Mouse (Mus musculus): ENCODE measurements around the gene Ppp2r5c. TPM values are rescaled to one million over a fixed set of nuclear protein-coding genes. Genes with fewer than 3 reads are reported as not detected.

Ppp2r5c gene
- polyA plus RNA-seq (2012; rRNA removed), result 43.6 and 48.0 TPM in 2 replicates

DNA sequence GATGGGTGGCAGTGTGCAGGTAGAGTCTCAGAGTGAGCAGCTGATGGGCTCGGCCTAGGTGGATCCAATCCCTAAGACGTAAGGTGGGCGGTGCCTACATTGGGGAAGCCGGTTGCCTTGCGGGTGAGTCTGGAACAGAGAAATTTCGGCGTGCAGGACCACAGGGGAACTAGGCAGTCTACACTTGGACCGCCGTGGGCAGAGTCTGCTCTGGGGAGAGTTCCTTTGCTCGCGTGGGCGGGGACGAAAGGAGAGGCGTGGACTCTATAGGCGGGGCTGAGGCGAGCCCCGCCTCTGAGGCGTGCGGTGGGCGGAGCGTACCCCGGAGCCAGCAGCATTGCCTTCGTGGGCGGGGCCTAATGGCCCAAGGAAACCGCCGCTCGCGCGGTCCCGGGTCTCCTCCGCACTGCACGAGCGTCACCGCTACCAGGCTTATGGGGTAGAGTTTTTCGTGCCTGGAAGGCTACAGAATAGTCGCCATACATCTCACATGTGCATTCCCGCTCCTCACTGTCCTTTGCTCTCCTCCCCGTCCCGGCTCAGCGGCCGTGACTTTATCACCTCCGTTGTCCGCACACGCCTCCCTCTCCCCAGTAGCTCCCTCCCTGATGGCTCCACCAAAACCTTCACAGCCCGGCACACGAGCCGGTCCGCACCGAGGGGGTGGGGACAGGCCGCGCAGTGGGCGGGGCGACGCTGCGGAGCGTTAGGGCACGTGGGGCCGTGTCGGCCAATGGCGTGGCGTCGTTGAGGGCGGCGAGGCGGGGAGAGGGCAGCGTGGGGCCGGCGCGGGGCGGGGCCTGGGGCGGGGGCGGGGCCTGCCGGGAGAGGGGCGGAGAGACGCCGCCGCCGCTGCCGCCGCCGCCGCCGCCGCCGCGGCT is at the start of gene Ppp2r5c:
Gene Ppp2r5c, plus strand, starts transcription at position 831 of the 881 bp plus-strand sequence.
- under 1% methylated on average over 72 of the region's 86 CpGs for WGBS
- peak; percentile 68 for DNase-seq (ENCODE audit: low read depth, low spot score)

DNA sequence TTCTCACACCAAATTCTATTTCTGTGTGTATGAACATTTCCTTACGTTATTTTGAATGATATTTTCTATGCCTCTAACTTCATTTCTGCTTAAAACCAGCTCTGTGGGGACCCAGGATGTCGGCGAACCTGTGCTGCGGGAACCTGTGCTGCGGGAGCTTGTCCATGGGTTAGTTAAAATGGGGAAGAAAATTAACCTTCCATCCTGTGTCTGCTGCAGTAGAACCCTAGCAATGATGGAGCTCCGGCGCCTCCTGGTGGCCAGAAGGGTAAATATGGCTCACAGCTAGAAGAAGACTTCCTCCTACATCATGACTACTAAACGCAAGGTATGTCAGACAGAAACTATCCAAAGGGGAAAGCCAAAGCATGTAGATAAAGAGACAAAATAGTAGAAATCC is 48.6 kb upstream of the Ppp2r5c start:
- DNase-seq (ENCODE audit: low read depth, low spot score), result no peak
- 22% methylated on average over 8 of the region's 8 CpGs for whole genome bisulfite sequencing

DNA sequence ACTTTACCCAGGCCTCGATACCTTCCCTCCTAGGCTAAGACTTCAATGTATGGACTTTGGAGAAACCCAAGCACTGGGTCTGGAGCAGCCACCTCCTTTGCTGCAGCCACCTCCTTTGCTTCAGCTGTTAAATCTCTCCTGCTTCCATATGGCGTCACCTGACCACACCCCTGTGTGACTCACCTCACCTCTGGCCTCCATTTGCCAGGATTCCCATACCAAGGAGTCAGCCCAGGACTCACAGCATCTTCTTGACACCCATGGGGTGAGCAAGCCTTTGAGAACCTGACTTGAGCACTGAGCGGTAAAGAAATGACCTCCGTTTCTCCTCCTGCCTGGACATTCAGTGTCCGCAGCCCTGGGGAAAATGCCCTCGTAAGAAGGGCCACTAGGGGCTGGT is 47.8 kb upstream of the Ppp2r5c start:
- WGBS, result 76% methylated on average over 6 of the region's 6 CpGs
- no peak for DNase-seq (ENCODE audit: low read depth, low spot score)

DNA sequence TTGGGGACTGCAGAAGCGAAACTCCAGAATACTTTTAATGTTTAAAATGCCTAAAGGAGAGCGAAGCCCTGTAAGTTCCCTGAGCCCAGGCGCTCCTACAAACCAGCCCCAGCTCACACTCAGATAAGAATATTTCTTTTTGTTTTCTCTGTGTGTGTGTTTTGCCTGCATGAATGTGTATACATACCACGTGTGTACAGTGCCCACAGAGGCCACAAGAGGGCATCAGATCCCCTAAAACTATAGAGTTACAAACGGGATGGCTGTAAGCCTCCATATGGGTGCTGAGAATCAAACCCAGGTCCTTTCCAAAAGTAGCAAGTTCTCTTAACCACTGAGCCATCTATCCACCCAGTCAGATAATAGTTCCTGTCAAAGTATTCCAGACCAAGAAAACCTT is 46.0 kb upstream of the Ppp2r5c start:
- no peak for DNase-seq (ENCODE audit: low read depth, low spot score)
- WGBS, result 84% methylated on average over 5 of the region's 5 CpGs

DNA sequence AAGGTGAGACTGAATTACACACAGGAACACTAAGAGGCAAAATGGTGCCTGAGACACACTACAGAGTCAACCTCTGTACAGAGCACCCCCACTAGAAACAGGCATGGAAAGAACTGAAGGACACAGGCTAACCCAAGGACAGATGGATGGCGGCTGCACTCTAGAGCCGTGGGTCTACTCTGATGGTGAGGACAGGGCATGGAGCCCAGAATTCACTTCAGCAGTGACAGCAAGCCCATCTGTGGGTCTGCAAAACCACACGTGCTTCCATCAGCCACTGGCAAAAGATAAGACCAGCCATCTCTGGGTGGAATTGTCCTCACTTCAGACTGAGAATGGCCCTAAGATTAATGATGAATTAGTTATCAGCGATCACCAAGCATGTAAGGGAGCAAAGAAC is 45.0 kb upstream of the Ppp2r5c start:
- no peak for DNase-seq (ENCODE audit: low read depth, low spot score)
- 83% methylated on average over 4 of the region's 4 CpGs for WGBS

DNA sequence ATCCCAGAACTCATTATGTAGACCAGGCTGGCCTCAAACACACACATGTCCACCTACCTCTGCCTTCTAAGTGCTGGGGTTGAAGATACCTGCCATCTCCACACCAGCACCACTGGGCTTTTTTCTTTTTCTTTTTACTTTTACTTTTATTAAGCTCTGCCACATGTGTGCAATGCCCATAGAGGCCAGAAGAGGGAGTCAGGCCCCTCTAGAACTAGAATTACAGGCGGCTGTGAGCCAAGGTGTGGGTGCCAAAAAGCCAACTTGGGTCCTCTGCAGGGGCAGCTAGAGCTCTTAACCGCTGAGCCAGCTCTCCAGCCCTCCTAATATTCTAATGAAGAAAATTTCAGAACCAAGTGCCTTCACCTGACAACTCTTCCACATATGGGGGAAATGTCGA is 30.7 kb upstream of the Ppp2r5c start:
- no peak for DNase-seq (ENCODE audit: low read depth, low spot score)
- WGBS, result 52% methylated on average over 3 of the region's 3 CpGs

DNA sequence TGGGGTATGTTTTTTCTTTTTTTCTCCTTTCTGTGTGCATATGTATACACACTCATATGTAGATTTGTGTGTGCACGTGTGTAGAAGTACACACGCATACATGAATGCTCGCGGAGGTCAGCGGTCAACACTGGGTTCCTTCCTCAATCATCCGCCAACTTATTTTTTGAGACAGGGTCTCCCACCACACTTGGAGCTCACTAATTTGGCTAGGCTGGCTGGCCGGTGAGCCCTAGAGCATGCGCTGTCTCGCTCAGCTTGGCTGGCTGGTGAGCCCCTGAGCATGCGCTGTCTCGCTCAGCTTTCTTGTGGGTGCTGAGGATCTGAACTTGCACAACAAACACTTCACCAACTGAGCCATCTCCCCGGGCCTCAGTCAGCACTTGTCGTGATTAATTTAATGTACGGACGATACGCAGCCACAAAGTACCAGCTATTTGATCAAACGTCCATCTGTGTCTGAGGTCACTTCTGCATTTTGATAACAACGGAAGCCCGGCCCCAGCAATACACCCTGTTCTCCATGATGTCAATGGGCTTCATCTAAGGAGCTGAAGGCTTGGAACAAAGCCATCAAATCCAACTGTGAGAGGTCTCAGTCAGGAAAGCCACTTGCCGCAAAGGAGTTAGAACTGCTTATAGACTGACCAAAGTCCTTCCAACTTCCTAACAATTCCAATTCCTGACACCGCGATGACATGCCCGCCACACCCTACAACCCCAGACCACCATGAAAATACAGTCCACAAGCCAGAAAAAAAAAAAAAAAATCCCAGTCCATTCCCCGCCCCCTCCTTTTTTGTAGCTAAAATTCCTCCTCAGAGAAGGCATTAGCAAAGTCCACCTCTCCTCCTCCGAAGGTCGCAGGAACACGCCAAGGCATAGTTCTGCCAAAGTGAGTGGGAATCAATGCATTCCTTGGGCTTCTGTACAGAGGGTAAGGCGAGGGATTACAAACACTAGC is 29.6 kb upstream of the Ppp2r5c start:
- DNase-seq (ENCODE audit: low read depth, low spot score), result no peak
- WGBS, result 48% methylated on average over 28 of the region's 28 CpGs

DNA sequence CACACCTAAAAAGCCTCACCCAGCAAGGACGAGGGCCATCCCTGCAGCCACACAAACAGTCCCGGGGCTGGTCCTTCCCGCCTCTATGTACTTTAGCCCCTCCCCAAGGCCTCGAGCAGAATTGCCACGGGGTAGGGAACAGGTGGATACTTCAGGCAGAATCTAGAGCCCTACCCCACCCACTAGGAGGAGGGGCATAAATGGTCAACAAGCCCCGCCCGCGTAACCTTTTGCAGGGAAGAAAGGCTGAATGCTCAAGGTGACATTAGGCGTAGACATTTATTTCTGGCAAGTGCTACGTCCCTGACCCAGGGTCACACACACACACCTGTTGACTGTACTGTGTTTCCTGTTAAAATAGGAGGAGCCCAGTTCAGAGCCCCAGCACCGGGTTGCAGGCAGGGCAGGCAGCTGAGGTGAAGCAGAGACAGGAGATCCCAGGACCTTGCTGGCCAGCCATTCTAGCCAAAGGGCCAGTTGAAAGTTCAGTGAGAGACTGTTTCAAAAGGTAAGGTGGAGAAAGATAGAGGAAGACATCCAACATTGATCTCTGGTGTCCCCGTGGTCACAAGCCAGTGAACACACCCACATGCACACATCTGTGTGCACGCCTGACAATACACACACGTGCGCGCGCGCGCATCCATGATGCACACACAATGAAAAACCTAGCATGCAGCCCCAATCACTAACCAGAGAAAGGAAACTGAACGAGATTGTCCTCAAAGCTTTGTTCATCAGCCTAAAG is 28.8 kb upstream of the Ppp2r5c start:
- DNase-seq (ENCODE audit: low read depth, low spot score), result peak; percentile 93
- 32% methylated on average over 20 of the region's 20 CpGs for WGBS

DNA sequence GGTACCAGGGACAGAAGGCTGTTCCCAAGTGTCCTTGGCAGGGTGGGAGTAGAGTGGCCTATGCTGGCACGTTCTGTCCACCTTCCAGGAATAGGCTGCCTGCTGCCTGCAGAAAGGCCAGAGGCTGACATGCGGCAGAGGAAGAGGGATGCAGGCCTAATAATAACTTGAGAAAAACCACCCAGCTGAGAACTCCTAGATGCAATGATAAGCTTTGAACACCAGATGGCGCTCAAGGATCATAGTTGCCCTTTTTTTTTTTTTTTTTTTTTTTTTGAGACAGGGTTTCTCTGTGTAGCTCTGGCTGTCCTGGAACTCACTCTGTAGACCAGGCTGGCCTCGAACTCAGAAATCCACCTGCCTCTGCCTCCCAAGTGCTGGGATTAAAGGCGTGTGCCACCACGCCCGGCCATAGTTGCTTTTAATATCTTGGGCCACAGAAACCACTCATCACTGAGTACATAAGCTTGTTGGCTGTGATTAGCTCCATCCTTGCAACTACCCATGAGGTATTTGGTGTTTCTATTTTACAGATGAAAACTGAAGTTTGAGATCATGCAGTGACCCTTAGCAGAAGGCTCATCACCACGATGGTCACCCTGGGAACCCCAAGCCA is 28.1 kb upstream of the Ppp2r5c start:
- WGBS, result 18% methylated on average over 8 of the region's 8 CpGs

DNA sequence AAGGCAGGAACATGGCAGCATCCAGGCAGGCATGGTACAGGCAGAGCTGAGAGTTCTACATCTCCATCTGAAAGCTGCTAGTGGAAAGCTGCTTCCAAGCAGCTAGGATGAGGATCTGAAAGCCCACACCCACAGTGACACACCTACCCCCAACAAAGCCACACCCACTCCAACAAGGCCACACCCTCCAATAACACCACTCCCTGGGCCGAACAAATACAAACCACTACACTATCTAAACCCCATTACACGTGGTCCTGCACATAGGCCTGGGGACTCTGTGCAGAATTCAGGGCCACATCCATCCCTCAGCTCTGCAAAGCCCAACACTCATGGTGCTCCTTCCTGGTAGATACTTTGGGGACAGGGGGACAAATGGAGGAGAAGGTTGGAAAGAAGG is 27.0 kb upstream of the Ppp2r5c start:
- 16% methylated on average over 2 of the region's 2 CpGs for WGBS

More for the DNA sequence above, 28.1 kb upstream of the Ppp2r5c start:
- no peak for DNase-seq (ENCODE audit: low read depth, low spot score)

DNA sequence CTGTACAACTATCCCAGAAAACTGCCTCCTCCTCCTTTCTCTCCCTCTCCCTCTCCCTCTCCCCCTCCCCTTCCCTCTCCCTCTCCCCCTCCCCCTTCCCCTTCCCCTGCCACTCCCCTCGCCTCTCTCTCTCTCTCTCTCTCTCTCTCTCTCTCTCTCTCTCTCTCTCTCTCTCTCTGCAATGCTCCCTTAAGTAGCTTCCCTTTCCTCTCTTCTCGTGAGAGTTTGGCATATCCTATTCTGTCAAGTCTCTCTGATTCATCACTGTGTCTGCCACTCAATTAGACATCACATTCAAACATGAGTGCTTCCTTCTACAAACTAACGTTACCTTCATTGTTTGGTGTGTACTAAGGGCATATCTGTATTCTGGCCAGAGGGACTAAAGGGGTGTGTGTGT is 25.6 kb upstream of the Ppp2r5c start:
- 78% methylated on average over 2 of the region's 3 CpGs for WGBS
- DNase-seq (ENCODE audit: low read depth, low spot score), result no peak

More for the DNA sequence above, 27.0 kb upstream of the Ppp2r5c start:
- no peak for DNase-seq (ENCODE audit: low read depth, low spot score)

DNA sequence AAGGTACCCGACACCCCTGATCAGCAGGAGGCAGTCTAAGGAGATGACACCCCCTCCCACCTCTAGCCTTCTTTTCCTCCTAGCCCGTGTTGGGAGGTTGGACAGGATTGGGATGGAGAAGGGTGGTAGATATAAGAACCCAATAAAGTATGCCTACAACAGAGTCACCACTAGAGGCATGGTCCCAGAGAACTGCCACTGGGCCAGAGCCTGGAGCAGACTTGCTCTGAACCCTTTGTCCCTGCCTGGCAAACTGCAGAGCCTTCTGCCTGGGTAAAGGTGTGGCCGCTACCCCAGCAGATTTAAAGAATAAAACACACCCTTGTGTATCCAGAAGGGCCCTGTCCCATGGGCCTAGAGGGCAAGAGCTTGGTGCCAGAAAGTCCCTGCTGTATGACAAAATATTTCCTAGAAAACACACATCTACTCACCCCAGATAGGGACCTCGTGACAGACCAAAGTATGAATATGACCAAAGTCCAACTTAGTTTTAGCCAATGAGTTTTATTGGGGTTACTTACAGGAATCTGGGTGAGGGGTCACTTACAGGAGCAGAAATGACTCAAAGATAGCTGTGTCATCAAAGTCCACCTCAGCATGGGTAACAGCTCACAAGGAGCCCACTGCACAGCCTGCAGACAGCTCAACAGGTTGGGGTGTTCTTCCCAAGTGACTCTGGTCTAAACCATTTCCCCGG is 22.8 kb upstream of the Ppp2r5c start:
- 50% methylated on average over 5 of the region's 5 CpGs for WGBS
- DNase-seq (ENCODE audit: low read depth, low spot score), result no peak

DNA sequence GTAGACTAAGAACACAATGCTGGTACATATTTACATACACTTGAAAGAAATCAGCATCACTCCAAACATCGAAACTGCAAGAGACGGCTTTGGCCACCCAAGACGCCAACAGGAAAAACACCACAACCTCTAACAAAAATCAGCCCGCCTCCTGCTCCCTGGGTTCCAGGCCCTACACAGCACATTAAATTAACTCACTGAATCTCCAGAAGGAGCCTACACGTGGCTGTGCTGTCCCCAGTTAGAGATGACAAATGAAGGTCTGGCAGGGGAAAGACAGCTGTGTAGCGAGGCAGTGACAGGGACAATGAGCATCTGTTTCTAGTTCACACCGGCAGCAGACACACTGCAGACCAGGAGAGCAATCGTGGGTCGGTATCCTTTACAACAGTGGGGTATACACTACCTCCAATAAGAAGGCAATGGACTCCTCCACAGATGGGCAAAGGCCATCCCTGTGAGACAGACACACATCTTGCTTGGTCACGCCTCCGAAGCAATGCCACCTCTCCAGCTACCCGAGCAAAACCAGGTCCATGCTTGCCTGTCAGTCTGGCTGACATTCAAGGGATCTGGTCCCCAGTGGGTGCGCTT is 20.4 kb upstream of the Ppp2r5c start:
- WGBS, result 76% methylated on average over 13 of the region's 13 CpGs

DNA sequence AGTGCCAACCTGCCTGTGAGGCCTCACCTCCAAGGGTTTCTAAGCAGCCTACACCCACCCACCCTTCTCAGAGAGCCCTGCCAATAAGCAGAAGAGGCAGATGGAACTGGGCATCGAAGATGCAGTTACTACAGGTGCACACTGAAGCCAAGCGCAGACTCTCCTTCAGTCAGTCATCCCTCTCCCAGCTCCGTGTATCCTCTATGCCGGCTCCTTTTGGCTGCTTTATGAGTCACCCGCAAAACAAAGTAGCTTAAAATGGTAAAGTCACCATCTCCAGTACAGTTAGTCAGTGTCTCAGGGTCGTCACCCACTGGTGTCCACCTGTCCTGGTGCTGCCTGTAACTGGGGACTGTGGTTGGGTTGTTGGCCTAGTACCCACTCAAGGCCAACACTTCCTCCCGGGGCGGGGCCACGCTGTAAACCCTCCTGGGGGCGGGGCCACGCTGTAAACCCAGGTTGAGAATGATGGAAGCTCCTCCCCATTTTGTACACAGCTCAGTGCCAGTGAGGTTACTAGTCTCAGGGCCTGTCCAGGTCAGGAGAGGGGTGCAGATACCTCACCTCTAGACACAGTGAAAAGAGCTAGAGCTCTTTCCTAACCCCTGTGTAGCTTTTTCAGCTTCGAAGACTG is 17.5 kb upstream of the Ppp2r5c start:
- 55% methylated on average over 12 of the region's 12 CpGs for WGBS
- no peak for DNase-seq (ENCODE audit: low read depth, low spot score)

More for the DNA sequence above, 20.4 kb upstream of the Ppp2r5c start:
- DNase-seq (ENCODE audit: low read depth, low spot score), result no peak

DNA sequence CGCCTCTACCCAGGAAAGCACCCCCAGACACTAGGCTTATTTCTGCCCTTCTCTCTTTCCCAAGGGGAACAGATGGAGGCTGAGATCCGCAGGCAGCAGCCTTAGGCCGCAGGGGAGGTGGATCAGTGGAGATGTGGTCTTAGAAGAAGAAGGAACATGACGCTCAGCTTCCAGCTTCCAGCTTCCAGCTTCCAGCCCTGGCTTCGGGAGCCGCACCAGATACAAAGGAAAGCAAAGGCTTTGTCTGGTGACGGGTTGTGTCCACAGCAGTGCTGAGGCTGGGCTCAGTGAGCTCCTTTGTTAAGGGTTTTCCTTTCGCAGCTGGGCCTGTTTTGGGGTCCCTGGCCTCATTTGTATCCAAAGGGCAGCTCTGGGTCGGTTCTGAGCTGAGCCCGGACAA is 16.9 kb upstream of the Ppp2r5c start:
- 82% methylated on average over 10 of the region's 10 CpGs for WGBS
- no peak for DNase-seq (ENCODE audit: low read depth, low spot score)

DNA sequence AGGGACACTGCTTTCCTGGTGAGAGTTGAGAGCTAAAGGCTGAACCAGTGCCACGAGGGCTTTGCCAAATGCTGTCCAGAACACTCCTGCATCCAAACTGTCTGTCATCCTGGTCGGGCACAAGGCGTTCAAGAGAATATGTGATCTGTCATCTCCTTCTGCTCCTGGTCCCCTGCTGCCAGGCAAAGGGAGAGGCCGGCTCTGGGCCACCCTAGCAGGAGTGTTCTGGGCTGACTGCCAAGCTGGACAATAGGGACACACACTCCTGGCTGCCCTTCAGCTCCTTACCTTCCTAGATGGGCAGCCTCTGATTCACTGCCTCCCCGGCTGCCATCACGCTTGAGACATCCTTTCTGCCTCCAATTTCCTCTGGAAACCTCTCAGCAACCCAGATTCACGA is 15.1 kb upstream of the Ppp2r5c start:
- WGBS, result 34% methylated on average over 7 of the region's 7 CpGs
- no peak for DNase-seq (ENCODE audit: low read depth, low spot score)

DNA sequence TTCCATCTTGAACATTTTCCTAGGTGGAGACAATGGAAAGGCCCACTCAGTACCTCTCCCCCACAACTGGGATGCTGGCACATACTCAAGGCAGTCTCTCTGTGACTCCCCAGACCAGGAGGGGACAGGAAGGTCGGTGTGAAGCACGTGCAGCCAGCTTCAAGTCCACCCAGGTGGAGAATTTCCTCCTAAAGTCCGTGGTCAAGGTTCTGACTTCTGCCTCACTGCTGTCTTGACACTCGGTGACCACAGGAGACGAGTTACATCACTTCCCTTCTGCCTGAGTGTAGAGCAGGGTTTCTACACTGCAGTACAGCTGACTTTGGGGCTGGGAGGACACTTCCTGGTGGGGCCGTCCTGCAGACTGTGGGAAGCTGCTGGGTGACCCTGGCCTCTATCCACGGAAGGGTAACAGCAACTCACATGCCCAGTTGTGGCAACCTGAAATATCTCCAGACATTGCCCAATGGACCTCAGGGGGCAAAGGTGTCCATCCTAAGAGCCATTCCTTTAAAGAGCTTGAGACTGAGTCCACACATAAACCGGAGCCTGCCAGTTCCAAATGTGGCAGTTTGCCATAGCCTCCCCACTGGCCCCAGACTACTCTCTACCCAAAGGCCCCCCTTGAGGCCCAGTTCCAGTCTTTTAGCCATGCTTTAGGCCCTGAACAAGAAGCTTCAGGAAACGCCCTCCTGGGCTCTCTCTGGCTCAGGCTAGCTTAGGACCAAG is 10.1 kb upstream of the Ppp2r5c start:
- DNase-seq (ENCODE audit: low read depth, low spot score), result no peak

More for the DNA sequence above, 10.1 kb upstream of the Ppp2r5c start:
- WGBS, result 54% methylated on average over 9 of the region's 9 CpGs

All from large intestine, adult 2 months (tissue).